Comparison of ENCODE assay signal across 14 mouse cellular contexts in the genomic region with DNA sequence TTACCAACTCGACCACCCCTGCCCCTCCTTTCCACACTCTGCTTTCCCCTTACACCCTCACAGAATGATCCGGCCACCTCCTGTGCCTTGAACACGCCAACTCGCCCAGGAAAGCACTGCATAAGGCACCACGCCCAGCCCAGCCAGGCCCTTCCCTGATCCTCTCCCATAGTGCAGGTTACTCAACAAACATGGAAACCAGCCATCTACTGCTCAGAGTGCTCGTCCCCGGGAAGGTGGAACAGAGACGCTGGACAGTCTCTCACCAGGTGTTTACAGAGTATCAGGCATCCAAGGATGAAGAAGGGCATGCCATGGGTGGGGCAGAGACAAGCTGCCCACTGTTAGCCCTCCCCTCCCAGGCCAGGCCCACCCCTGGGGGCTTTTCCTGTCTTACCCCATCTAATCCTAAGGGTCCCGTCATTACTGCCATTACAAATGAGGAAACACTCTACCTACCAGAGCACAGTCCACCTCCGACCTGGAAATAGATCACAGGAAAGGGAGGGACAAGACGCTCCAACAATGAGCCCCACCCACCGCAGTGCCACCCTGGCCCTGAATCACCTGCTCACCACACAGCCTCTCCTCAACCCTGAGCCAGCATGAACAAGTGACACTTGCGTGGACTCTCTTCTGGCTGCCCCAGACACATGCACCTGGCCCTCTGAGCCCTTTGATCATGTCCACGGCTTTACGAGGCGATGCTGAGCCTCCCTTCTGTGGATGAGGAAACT. TPM values are rescaled to one million over a fixed set of nuclear protein-coding genes. Genes with fewer than 3 reads are reported as not detected.
DNase-seq lines count a peak whose midpoint lies in the region; ATAC-seq lines count a peak whose summit lies in the region.
"Had no signal": no experiment of that assay in that cellular context is flagged by ENCODE, and none has a peak within 500 bp of the region (broad histone marks: within the 10 kb centered on the region; RNA-seq: fewer than 3 reads in every experiment).

No protein-coding gene starts in this region.

- peaks cover 100% of the 10 kb centered on the region for H3K36me3 ChIP-seq in liver, embryonic 15.5 days (replicated peaks)
- peaks cover 23% of the 10 kb centered on the region; the same call in 1 of the 2 replicates for H3K36me3 ChIP-seq in kidney, embryonic 14.5 days (ENCODE audit: control insufficient read depth, insufficient read depth, low read length)

- ATAC-seq in liver, embryonic 15.5 days (ENCODE audit: insufficient read depth): no peak
- peak; percentile 33; the same call in 1 of the 2 replicates for ATAC-seq in megakaryocyte, adult 5-6 weeks (ENCODE audit: poor library complexity, severe bottlenecking)
- no peak for ATAC-seq in kidney, embryonic 14.5 days (ENCODE audit: low FRiP score, low TSS enrichment)
- ATAC-seq: forebrain, embryonic 14.5 days; hindbrain, postnatal 0 days; midbrain, embryonic 15.5 days had no signal

- 77% methylated on average over 16 of the region's 16 CpGs for WGBS in liver, embryonic 15.5 days (ENCODE audit: insufficient replicate concordance)
- WGBS in kidney, embryonic 14.5 days: 82% methylated on average over 16 of the region's 16 CpGs

- no peaks in the 10 kb centered on the region for H3K9me3 ChIP-seq in liver, embryonic 15.5 days (replicated peaks)
- H3K9me3 ChIP-seq in kidney, embryonic 14.5 days (ENCODE audit: control insufficient read depth, low read length): no peaks in the 10 kb centered on the region
- H3K9me3 ChIP-seq: embryonic facial prominence, embryonic 13.5 days; heart, embryonic 12.5 days; midbrain, embryonic 15.5 days had no signal

- H3K9ac ChIP-seq in liver, embryonic 15.5 days: no peak overlapping the region
- no peak overlapping the region for H3K9ac ChIP-seq in kidney, embryonic 14.5 days (ENCODE audit: low read depth, low read length)
- H3K9ac ChIP-seq: embryonic facial prominence, embryonic 13.5 days; liver, embryonic 14.5 days; midbrain, embryonic 15.5 days had no signal

- no peaks in the 10 kb centered on the region for H3K27me3 ChIP-seq in liver, embryonic 15.5 days
- H3K27me3 ChIP-seq in kidney, embryonic 14.5 days (ENCODE audit: control insufficient read depth, insufficient read depth, low read length): no peaks in the 10 kb centered on the region
- H3K27me3 ChIP-seq: embryonic facial prominence, embryonic 13.5 days; heart, embryonic 12.5 days; midbrain, embryonic 15.5 days had no signal

- DNase-seq in adrenal gland, postnatal 10 days: peak; percentile 56
- DNase-seq in adrenal gland, adult (ENCODE audit: inconsistent age in 2 of 2, low spot score in 1 of 2): no peak
- DNase-seq in liver: no peak
- peak; percentile 71 to 75 for DNase-seq in cerebellum, postnatal 10 days
- DNase-seq in kidney, postnatal 4 days: no peak

- H3K4me1 ChIP-seq in liver, embryonic 15.5 days (replicated peaks): peaks cover 74% of the 10 kb centered on the region
- H3K4me1 ChIP-seq in kidney, embryonic 14.5 days (ENCODE audit: control insufficient read depth, insufficient read depth, low read length): 0 out of 2 replicates have a peak, but pooled peaks cover 3% of the 10 kb centered on the region
- H3K4me1 ChIP-seq: embryonic facial prominence, embryonic 13.5 days; midbrain, embryonic 15.5 days had no signal

- peak overlapping the region; percentile 42; the same call in 1 of the 2 replicates for H3K4me2 ChIP-seq in liver, embryonic 15.5 days
- H3K4me2 ChIP-seq in kidney, embryonic 14.5 days (replicated peaks; ENCODE audit: low read depth, low read length): no peak overlapping the region
- H3K4me2 ChIP-seq: embryonic facial prominence, embryonic 13.5 days; heart, embryonic 12.5 days; midbrain, embryonic 15.5 days had no signal

- H3K27ac ChIP-seq in liver, embryonic 15.5 days (replicated peaks): peak overlapping the region; percentile 48
- H3K27ac ChIP-seq in kidney, embryonic 14.5 days (ENCODE audit: low read depth, low read length): no peak overlapping the region
- H3K27ac ChIP-seq: embryonic facial prominence, embryonic 13.5 days; hindbrain, postnatal 0 days; liver, embryonic 14.5 days; midbrain, embryonic 15.5 days had no signal

- H3K4me3 ChIP-seq in liver, embryonic 15.5 days (replicated peaks): no peak overlapping the region
- H3K4me3 ChIP-seq in kidney, embryonic 14.5 days (ENCODE audit: low read length): no peak overlapping the region
- H3K4me3 ChIP-seq: embryonic facial prominence, embryonic 13.5 days; heart, embryonic 12.5 days; midbrain, embryonic 15.5 days had no signal

RNA-seq across cellular contexts. Expression of gene Dedd2, which starts 14.2 kb away (rescaled TPM):
- 10 to 100 TPM; 14.8 to 16.9 TPM for total RNA-seq in adrenal gland, postnatal 10 days (2021)
- 35.4 and 39.1 TPM in 2 replicates for polyA plus RNA-seq in liver, embryonic 15.5 days (2015; fragmentation: Nextera tagmentation; extraction: Ambion mirVana)
- 14.5 and 19.7 TPM in 2 replicates for total RNA-seq in megakaryocyte, adult 5-6 weeks (2015)
- total RNA-seq in megakaryocyte, adult 5-6 weeks (2017): 17.8 and 18.8 TPM in 2 replicates
- 8.7 and 10.8 TPM in 2 replicates for polyA plus RNA-seq in kidney, embryonic 14.5 days (2014; fragmentation: Nextera tagmentation; extraction: Ambion mirVana)

RNA-seq across cellular contexts. Expression of gene Zfp526, which starts 15.0 kb away (rescaled TPM):
- 10 to 100 TPM in 1 of 2 experiments, 1 to 10 TPM in 1; 9.2 to 11.8 TPM for total RNA-seq in adrenal gland, postnatal 10 days (2021)
- polyA plus RNA-seq in liver, embryonic 15.5 days (2015; fragmentation: Nextera tagmentation; extraction: Ambion mirVana): 1.8 and 2.1 TPM in 2 replicates
- total RNA-seq in megakaryocyte, adult 5-6 weeks (2015): 7.2 and 7.6 TPM in 2 replicates
- 5.2 and 8.3 TPM in 2 replicates for total RNA-seq in megakaryocyte, adult 5-6 weeks (2017)
- polyA plus RNA-seq in kidney, embryonic 14.5 days (2014; fragmentation: Nextera tagmentation; extraction: Ambion mirVana): 2.2 and 4.2 TPM in 2 replicates

RNA-seq across cellular contexts. Expression of gene Pou2f2, which starts 26.7 kb away (rescaled TPM):
- total RNA-seq in adrenal gland, postnatal 10 days (2021): 1 to 10 TPM; 2.3 to 3.6 TPM
- polyA plus RNA-seq in liver, embryonic 15.5 days (2015; fragmentation: Nextera tagmentation; extraction: Ambion mirVana): 1.6 and 2.1 TPM in 2 replicates
- total RNA-seq in megakaryocyte, adult 5-6 weeks (2015): 30.1 and 31.6 TPM in 2 replicates
- 5.2 and 6.1 TPM in 2 replicates for total RNA-seq in megakaryocyte, adult 5-6 weeks (2017)
- 0.39 and 0.90 TPM in 2 replicates for polyA plus RNA-seq in kidney, embryonic 14.5 days (2014; fragmentation: Nextera tagmentation; extraction: Ambion mirVana)

RNA-seq across cellular contexts. Expression of gene Gsk3a, which starts 31.4 kb away (rescaled TPM):
- total RNA-seq in adrenal gland, postnatal 10 days (2021): 10 to 100 TPM; 92.5 to 96.7 TPM
- 6.4 and 7.4 TPM in 2 replicates for polyA plus RNA-seq in liver, embryonic 15.5 days (2015; fragmentation: Nextera tagmentation; extraction: Ambion mirVana)
- total RNA-seq in megakaryocyte, adult 5-6 weeks (2015): 90.1 and 90.2 TPM in 2 replicates
- 58.7 and 60.8 TPM in 2 replicates for total RNA-seq in megakaryocyte, adult 5-6 weeks (2017)
- 15.7 and 18.5 TPM in 2 replicates for polyA plus RNA-seq in kidney, embryonic 14.5 days (2014; fragmentation: Nextera tagmentation; extraction: Ambion mirVana)

RNA-seq across cellular contexts. Expression of gene Erf, which starts 44.3 kb away (rescaled TPM):
- 10 to 100 TPM; 33.0 to 42.3 TPM for total RNA-seq in adrenal gland, postnatal 10 days (2021)
- polyA plus RNA-seq in liver, embryonic 15.5 days (2015; fragmentation: Nextera tagmentation; extraction: Ambion mirVana): 4.6 and 4.8 TPM in 2 replicates
- total RNA-seq in megakaryocyte, adult 5-6 weeks (2015): 4.9 and 6.5 TPM in 2 replicates
- 2.6 and 5.3 TPM in 2 replicates for total RNA-seq in megakaryocyte, adult 5-6 weeks (2017)
- polyA plus RNA-seq in kidney, embryonic 14.5 days (2014; fragmentation: Nextera tagmentation; extraction: Ambion mirVana): 22.4 and 28.8 TPM in 2 replicates

Comparison
In these comparisons a context has a peak if more than half of its experiments do, and no peak if none do; other contexts are left out.
1. DNase-seq: peak in adrenal gland, postnatal 10 days (single experiment) and cerebellum, postnatal 10 days (2 of 2); none in adrenal gland, adult (0 of 2), liver (single experiment) and kidney, postnatal 4 days (0 of 2).